Mouse (Mus musculus) testis, adult 2 months (tissue): Measurements from ENCODE around the gene 2810004N23Rik. TPM values are rescaled to one million over a fixed set of nuclear protein-coding genes. Genes with fewer than 3 reads are reported as not detected.

Source experiments
- H3K27ac ChIP-seq: fragments of 200-500 bp; 2 replicates; pipeline ENCODE4 v1.5.1; 2012; ENCODE audit warnings: low read depth, low read length; ENCODE audit not compliant: control insufficient read depth, insufficient read depth
- H3K27me3 ChIP-seq: fragments of 200-500 bp; 2 replicates; pipeline ENCODE4 v1.6.1; 2012; ENCODE audit warnings: mild to moderate bottlenecking, low read length, moderate library complexity; ENCODE audit not compliant: control insufficient read depth, insufficient read depth
- H3K36me3 ChIP-seq: fragments of 200-500 bp; 2 replicates; pipeline ENCODE4 v1.6.1; 2012; ENCODE audit warnings: mild to moderate bottlenecking, low read length; ENCODE audit not compliant: control insufficient read depth, insufficient read depth
- H3K4me1 ChIP-seq: fragments of 200-500 bp; 2 replicates; pipeline ENCODE4 v1.6.1; 2012; ENCODE audit warnings: low read length; ENCODE audit not compliant: control insufficient read depth, insufficient read depth
- H3K4me3 ChIP-seq: fragments of 200-500 bp; 2 replicates; pipeline ENCODE4 v1.5.1; 2012; ENCODE audit warnings: low read depth, mild to moderate bottlenecking, low read length, moderate library complexity, mixed read lengths; ENCODE audit not compliant: control insufficient read depth
- CTCF ChIP-seq: fragments of 200-500 bp; IDR thresholded peaks from 2 replicates; pipeline ENCODE4 v1.5.1; 2012; ENCODE audit warnings: low read depth, mild to moderate bottlenecking, inconsistent platforms, low read length, moderate library complexity; ENCODE audit not compliant: control insufficient read depth, insufficient read depth, insufficient replicate concordance
- POLR2A ChIP-seq: fragments of 200-500 bp; IDR thresholded peaks from 2 replicates; pipeline ENCODE4 v1.6.1; 2012; ENCODE audit warnings: low read depth, mild to moderate bottlenecking, inconsistent platforms, low read length, moderate library complexity; ENCODE audit not compliant: control insufficient read depth
- polyA plus RNA-seq: library from polyadenylated mRNA; depleted of rRNA; stranded (reverse); fragments of >200 nt; gene quantifications from 2 replicates; pipeline ENCODE4 v1.2.3, GENCODE M21; 2012

The 2810004N23Rik gene
- polyA plus RNA-seq, 1 experiment = 9.5 TPM

GRCm38 (mm10) chr8:124819612-124820115 lies 43.3 kb downstream of the 2810004N23Rik start:
- TF ChIP-seq CTCF (no peak), POLR2A (no peak)

GRCm38 (mm10) chr8:124817361-124817760 lies 45.6 kb downstream of the 2810004N23Rik start:
- TF ChIP-seq POLR2A (no peak), CTCF (no peak)
- H3K36me3 ChIP-seq = no peaks in the 10 kb centered on the region
- no peak overlapping the region for H3K4me3 ChIP-seq
- H3K27ac ChIP-seq = no peak overlapping the region
- H3K4me1 ChIP-seq = no peaks in the 10 kb centered on the region; the same call in 1 of the 2 replicates
- no peaks in the 10 kb centered on the region for H3K27me3 ChIP-seq

More at GRCm38 (mm10) chr8:124819612-124820115, 43.3 kb downstream of the 2810004N23Rik start:
- H3K4me3 ChIP-seq = no peak overlapping the region
- H3K4me1 ChIP-seq = no peaks in the 10 kb centered on the region; the same call in 1 of the 2 replicates
- H3K27me3 ChIP-seq = no peaks in the 10 kb centered on the region
- no peak overlapping the region for H3K27ac ChIP-seq
- no peaks in the 10 kb centered on the region for H3K36me3 ChIP-seq

- H3K27me3 ChIP-seq = no peaks in the 10 kb centered on the region
- no peak overlapping the region for H3K27ac ChIP-seq
- TF ChIP-seq CTCF = no peak
- TF ChIP-seq POLR2A = no peak
- no peak overlapping the region for H3K4me3 ChIP-seq
- H3K4me1 ChIP-seq = no peaks in the 10 kb centered on the region; the same call in 1 of the 2 replicates
- H3K36me3 ChIP-seq = no peaks in the 10 kb centered on the region
Measured at GRCm38 (mm10) chr8:124816866-124817265, 46.1 kb downstream of the 2810004N23Rik start.

DNA sequence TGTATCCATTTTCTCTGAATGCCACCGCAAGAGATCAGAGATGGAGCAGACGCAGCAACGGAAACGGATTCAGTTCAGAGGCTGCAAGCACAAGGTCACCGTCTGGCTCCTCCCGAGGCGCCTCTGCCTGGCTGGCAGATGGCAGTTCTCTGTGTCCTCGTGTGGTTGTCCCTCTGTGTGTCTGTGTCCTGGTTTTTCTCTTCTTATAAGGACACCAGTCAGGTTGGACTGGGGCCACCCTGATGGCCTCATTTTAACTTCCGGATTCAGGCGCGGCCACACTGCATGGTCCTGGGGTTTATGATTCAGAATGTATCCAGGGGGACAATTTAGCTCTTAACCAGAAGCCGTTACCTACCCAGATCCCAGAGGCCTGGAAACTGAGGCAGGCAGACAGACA lies 47.0 kb downstream of the 2810004N23Rik start:
- no peaks in the 10 kb centered on the region for H3K27me3 ChIP-seq
- TF ChIP-seq CTCF (no peak), POLR2A (no peak)
- H3K4me1 ChIP-seq = no peaks in the 10 kb centered on the region; the same call in 1 of the 2 replicates
- no peak overlapping the region for H3K27ac ChIP-seq
- H3K36me3 ChIP-seq = no peaks in the 10 kb centered on the region
- H3K4me3 ChIP-seq = no peak overlapping the region

DNA sequence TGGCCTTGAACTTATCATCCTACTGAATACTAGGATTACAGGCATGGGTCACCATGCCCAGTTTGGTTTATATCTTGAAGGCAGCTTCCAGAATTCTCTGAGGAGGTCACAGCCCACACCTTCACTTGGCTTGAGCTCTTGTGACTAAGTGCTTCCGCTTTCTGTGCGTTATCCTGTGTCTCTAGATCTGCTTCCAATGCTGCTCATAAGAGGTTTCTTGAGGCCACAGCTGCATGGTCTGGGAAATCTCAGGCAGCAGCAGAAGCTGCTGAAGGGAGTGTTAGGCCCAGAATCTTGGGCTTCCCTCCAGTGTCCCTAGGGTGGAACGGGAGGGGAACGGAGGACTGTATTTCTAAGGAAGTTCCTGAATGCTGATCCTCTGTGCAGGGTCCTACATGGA lies 49.6 kb downstream of the 2810004N23Rik start:
- no peaks in the 10 kb centered on the region for H3K27me3 ChIP-seq
- TF ChIP-seq POLR2A = no peak
- no peak for TF ChIP-seq CTCF
- no peak overlapping the region for H3K27ac ChIP-seq
- no peaks in the 10 kb centered on the region; the same call in 1 of the 2 replicates for H3K4me1 ChIP-seq
- H3K36me3 ChIP-seq = no peaks in the 10 kb centered on the region
- no peak overlapping the region for H3K4me3 ChIP-seq

DNA sequence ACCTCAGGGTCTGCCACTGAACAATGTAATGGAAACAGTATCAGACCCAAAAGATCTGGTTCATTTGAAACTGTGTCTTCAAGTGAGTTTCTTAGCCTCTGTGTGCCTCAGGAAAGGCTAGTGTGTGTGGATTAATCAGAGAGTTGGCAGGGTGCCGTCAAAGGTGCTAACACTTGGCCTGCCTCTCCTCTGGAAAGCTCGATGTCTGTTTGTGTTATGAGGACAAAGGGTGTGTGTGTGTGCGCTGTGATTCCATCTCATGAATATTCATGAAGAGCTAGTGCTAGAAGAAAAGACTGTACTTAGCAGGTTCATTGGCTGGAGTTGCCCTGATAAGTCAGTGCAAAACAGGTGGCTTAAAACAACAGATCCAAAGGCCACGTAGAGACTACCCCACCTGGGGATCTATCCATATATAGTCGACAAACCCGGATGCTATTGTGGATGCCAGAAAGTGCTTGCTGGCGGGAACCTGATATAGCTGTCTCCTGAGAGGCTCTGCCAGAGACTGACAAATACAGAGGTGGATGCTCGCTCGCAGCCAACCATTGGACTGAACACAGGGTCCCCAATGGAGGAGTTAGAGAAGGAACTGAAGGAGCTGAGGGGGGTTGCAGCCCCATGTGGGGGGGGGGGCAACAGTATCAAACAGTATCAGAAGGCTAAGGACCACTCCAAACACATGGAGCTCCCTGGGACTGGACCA lies 52.1 kb downstream of the 2810004N23Rik start:
- no peak for TF ChIP-seq CTCF
- no peak for TF ChIP-seq POLR2A
- Histone ChIP-seq H3K4me1 (no peaks in the 10 kb centered on the region), H3K27me3 (no peaks in the 10 kb centered on the region), H3K36me3 (no peaks in the 10 kb centered on the region), H3K4me3 (no peak overlapping the region), H3K27ac (no peak overlapping the region)

DNA sequence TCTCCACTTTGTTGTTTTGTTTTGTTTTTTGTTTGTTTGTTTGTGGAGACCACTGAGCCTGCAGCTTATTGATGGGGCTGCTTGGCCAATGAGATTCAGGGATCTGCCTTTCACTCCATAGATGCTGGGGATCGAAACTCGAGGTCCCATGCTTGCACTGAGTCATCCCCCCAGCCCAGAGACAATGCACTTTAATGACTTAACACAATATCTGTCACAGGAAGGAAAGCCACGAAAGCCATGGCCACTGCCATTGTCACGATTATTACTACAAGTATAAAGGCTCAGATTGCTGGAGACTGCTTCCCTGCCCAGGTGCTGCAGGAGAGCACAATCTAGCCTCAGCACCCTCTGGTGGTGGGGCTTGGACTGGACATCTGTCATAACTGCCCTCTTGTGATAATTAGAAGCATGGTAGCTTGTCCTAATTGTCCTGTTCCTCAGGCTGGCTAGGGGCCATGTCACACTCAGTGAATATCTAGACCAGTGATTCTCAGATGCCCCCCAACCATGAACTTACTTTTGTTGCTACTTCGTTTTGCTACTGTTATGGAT lies 52.8 kb downstream of the 2810004N23Rik start:
- Histone ChIP-seq H3K4me3 (no peak overlapping the region), H3K27ac (no peak overlapping the region), H3K36me3 (no peaks in the 10 kb centered on the region), H3K4me1 (no peaks in the 10 kb centered on the region), H3K27me3 (no peaks in the 10 kb centered on the region)
- TF ChIP-seq POLR2A (no peak), CTCF (no peak)
